Mouse (Mus musculus): ENCODE measurements around the gene Slc4a4. TPM values are rescaled to one million over a fixed set of nuclear protein-coding genes. Genes with fewer than 3 reads are reported as not detected.

Gene Slc4a4
- polyA plus RNA-seq, 1 experiment, result 8.3 TPM

DNA sequence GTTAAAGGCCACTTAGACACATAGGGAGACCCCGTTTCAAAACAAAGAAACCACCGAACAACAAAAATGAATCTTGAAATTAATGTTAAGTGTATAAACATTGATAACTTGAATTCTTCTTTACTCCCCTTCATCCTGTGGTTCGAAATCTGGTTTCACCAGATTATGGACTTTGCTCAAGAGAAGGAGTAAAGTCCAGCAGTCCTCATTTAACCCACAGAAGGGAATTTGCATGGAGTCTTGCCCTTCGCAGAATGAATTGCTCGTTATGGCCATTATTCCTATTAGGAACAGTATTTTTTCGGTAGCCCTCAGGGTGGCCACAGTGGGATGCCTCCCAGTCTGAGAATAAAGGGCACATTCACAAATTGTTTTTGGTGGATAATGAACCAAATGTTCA lies 131.9 kb downstream of the Slc4a4 start:
- TF ChIP-seq CTCF (IDR thresholded peaks at IDR 0.05; ENCODE audit: low read depth, low read length), result no peak
- no peak overlapping the region for H3K9ac ChIP-seq (ENCODE audit: low read depth, poor library complexity, severe bottlenecking)
- no peak overlapping the region for H3K4me3 ChIP-seq (ENCODE audit: low read depth, low read length)
- H3K9me3 ChIP-seq (replicated peaks; ENCODE audit: control insufficient read depth, insufficient read depth, low read length, poor library complexity, severe bottlenecking), result no peaks in the 10 kb centered on the region
- no peak overlapping the region for H3K27ac ChIP-seq (ENCODE audit: insufficient read depth, low read length)
- no peaks in the 10 kb centered on the region for H3K4me1 ChIP-seq (ENCODE audit: control insufficient read depth, insufficient read depth, low read length)
- no peaks in the 10 kb centered on the region for H3K36me3 ChIP-seq (ENCODE audit: control insufficient read depth, insufficient read depth, low read length, poor library complexity, severe bottlenecking)
- no peaks in the 10 kb centered on the region for H3K27me3 ChIP-seq (ENCODE audit: control insufficient read depth, insufficient read depth, low read length, poor library complexity, severe bottlenecking)

DNA sequence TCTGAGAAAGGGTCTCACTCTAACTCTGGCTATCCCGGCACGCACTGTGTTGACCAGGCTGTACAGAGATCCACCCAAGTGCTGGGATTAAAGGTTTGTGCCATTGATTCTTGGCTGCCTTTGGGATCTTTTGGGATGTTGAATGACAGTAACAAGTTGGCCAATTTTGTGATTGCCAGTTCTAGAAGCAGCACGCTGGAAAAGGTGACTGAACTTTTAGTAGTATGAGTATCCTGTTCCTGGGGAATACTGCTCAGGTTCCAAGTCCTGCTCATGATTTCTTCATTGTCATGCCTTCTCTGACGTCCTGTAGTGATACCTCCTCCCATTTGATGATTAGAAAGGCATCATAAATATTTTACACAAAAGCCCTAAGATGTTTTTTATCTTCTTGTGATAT lies 137.8 kb downstream of the Slc4a4 start:
- TF ChIP-seq EP300 (IDR thresholded peaks at IDR 0.05; ENCODE audit: insufficient read depth, low read depth, low read length) (no peak), CTCF (IDR thresholded peaks at IDR 0.05; ENCODE audit: low read depth, low read length) (no peak), POLR2A (IDR thresholded peaks at IDR 0.05; ENCODE audit: insufficient read depth, low read length) (no peak)
- Histone ChIP-seq H3K9ac (ENCODE audit: low read depth, poor library complexity, severe bottlenecking) (no peak overlapping the region), H3K4me1 (ENCODE audit: control insufficient read depth, insufficient read depth, low read length) (no peaks in the 10 kb centered on the region), H3K27me3 (ENCODE audit: control insufficient read depth, insufficient read depth, low read length, poor library complexity, severe bottlenecking) (no peaks in the 10 kb centered on the region), H3K27ac (ENCODE audit: insufficient read depth, low read length) (no peak overlapping the region), H3K9me3 (replicated peaks; ENCODE audit: control insufficient read depth, insufficient read depth, low read length, poor library complexity, severe bottlenecking) (no peaks in the 10 kb centered on the region), H3K36me3 (ENCODE audit: control insufficient read depth, insufficient read depth, low read length, poor library complexity, severe bottlenecking) (no peaks in the 10 kb centered on the region), H3K4me3 (ENCODE audit: low read depth, low read length) (no peak overlapping the region)

DNA sequence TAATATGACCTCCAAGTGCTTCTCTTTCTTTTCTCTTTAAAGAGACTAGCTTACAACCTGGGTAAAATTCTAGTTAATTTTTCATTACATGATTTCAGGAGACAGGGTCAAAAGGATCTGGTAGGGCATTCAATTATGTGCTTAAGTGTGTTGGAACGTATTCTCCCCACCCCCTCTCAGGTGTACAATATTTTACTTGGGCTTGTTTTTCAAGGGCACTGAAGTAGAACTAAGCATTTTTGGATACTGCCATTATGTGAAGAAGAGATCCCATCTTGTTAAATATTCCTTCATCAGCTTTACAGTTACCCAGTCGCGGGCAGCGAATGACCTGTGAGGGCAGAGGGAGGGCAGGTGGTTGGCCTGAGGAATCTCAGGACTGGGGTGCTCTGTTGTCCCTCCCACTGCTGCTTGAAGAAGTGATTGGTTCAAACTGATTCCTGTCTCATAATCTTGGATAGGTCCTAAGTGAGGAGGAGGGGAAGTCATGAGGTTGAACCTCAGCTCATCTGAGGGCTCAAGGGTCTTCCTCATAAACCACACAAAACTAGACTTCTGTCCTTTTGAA lies 141.0 kb downstream of the Slc4a4 start:
- Histone ChIP-seq H3K36me3 (ENCODE audit: control insufficient read depth, insufficient read depth, low read length, poor library complexity, severe bottlenecking) (no peaks in the 10 kb centered on the region), H3K27me3 (ENCODE audit: control insufficient read depth, insufficient read depth, low read length, poor library complexity, severe bottlenecking) (no peaks in the 10 kb centered on the region), H3K9me3 (replicated peaks; ENCODE audit: control insufficient read depth, insufficient read depth, low read length, poor library complexity, severe bottlenecking) (no peaks in the 10 kb centered on the region), H3K27ac (ENCODE audit: insufficient read depth, low read length) (no peak overlapping the region), H3K4me3 (ENCODE audit: low read depth, low read length) (no peak overlapping the region), H3K9ac (ENCODE audit: low read depth, poor library complexity, severe bottlenecking) (no peak overlapping the region), H3K4me1 (ENCODE audit: control insufficient read depth, insufficient read depth, low read length) (no peaks in the 10 kb centered on the region)
- TF ChIP-seq EP300 (IDR thresholded peaks at IDR 0.05; ENCODE audit: insufficient read depth, low read depth, low read length) (no peak), CTCF (IDR thresholded peaks at IDR 0.05; ENCODE audit: low read depth, low read length) (no peak), POLR2A (IDR thresholded peaks at IDR 0.05; ENCODE audit: insufficient read depth, low read length) (no peak)

DNA sequence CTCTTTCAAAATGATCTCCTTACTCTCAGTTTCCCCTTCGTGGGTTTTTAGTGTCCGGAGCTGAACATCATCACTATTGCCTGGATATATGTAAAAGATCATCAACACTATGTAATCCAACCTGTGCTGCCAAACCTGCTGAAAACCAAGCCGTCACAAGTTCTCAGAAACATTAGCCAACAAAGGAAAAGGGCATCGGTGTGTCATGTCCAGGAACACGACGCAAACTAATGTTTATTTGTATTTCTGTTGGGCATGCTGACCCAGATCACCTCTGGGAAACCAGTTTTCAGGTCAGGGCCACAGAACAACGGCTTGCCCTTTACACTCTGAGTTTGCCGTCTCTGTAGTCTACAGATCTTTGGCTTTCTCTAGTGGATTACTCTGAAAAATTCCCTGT lies 146.0 kb downstream of the Slc4a4 start:
- H3K4me3 ChIP-seq (ENCODE audit: low read depth, low read length), result no peak overlapping the region
- no peaks in the 10 kb centered on the region for H3K27me3 ChIP-seq (ENCODE audit: control insufficient read depth, insufficient read depth, low read length, poor library complexity, severe bottlenecking)
- no peaks in the 10 kb centered on the region for H3K36me3 ChIP-seq (ENCODE audit: control insufficient read depth, insufficient read depth, low read length, poor library complexity, severe bottlenecking)
- H3K4me1 ChIP-seq (ENCODE audit: control insufficient read depth, insufficient read depth, low read length), result no peaks in the 10 kb centered on the region
- H3K9me3 ChIP-seq (replicated peaks; ENCODE audit: control insufficient read depth, insufficient read depth, low read length, poor library complexity, severe bottlenecking), result no peaks in the 10 kb centered on the region
- H3K9ac ChIP-seq (ENCODE audit: low read depth, poor library complexity, severe bottlenecking), result no peak overlapping the region
- no peak overlapping the region for H3K27ac ChIP-seq (ENCODE audit: insufficient read depth, low read length)
- TF ChIP-seq POLR2A (IDR thresholded peaks at IDR 0.05; ENCODE audit: insufficient read depth, low read length) (no peak), CTCF (IDR thresholded peaks at IDR 0.05; ENCODE audit: low read depth, low read length) (no peak), EP300 (IDR thresholded peaks at IDR 0.05; ENCODE audit: insufficient read depth, low read depth, low read length) (no peak)

DNA sequence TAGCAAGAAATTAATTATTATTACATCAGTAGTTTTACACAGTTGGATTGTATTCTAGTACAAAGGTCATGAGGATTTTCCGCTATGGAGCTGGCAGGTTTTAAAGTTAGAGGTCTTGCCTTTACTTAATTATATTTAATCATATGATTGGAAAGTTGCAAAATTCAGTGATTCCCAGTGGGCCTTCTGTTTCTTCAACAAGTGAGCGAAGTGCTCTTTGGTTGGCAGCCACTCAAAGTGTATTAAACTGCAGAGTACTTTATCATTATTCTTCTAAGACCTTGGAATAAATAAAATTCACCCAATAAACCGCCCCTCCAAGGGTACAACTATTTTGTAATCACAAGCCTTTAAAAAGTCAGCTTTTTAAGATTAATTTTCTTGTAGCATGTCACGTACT lies 146.6 kb downstream of the Slc4a4 start:
- Histone ChIP-seq H3K27me3 (ENCODE audit: control insufficient read depth, insufficient read depth, low read length, poor library complexity, severe bottlenecking) (no peaks in the 10 kb centered on the region), H3K9ac (ENCODE audit: low read depth, poor library complexity, severe bottlenecking) (no peak overlapping the region), H3K4me3 (ENCODE audit: low read depth, low read length) (no peak overlapping the region), H3K9me3 (replicated peaks; ENCODE audit: control insufficient read depth, insufficient read depth, low read length, poor library complexity, severe bottlenecking) (no peaks in the 10 kb centered on the region), H3K4me1 (ENCODE audit: control insufficient read depth, insufficient read depth, low read length) (no peaks in the 10 kb centered on the region), H3K36me3 (ENCODE audit: control insufficient read depth, insufficient read depth, low read length, poor library complexity, severe bottlenecking) (no peaks in the 10 kb centered on the region), H3K27ac (ENCODE audit: insufficient read depth, low read length) (no peak overlapping the region)
- TF ChIP-seq POLR2A (IDR thresholded peaks at IDR 0.05; ENCODE audit: insufficient read depth, low read length), result no peak
- TF ChIP-seq CTCF (IDR thresholded peaks at IDR 0.05; ENCODE audit: low read depth, low read length), result no peak
- no peak for TF ChIP-seq EP300 (IDR thresholded peaks at IDR 0.05; ENCODE audit: insufficient read depth, low read depth, low read length)

DNA sequence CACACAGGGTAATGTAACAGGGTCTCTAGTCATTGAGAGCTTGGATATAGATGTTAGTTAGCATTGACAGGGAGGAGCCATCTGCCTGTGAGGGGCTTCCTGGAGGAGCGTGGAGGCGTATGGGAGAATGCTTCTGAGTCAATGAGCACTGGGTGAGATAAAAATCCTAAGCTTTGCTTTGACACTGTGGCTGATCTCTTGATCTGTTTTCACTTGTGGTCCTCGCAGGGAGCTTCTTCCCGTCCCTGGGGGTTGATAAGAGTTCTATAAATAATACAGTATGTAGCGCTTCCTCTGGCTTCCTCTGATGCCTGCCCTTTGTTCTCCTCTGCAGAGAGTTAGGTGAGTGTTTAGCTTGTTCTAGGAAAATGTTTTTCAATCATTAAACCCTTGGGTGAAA lies 149.5 kb downstream of the Slc4a4 start:
- TF ChIP-seq POLR2A (IDR thresholded peaks at IDR 0.05; ENCODE audit: insufficient read depth, low read length), result no peak
- no peak for TF ChIP-seq CTCF (IDR thresholded peaks at IDR 0.05; ENCODE audit: low read depth, low read length)
- TF ChIP-seq EP300 (IDR thresholded peaks at IDR 0.05; ENCODE audit: insufficient read depth, low read depth, low read length), result no peak
- Histone ChIP-seq H3K9me3 (replicated peaks; ENCODE audit: control insufficient read depth, insufficient read depth, low read length, poor library complexity, severe bottlenecking) (no peaks in the 10 kb centered on the region), H3K27me3 (ENCODE audit: control insufficient read depth, insufficient read depth, low read length, poor library complexity, severe bottlenecking) (no peaks in the 10 kb centered on the region), H3K36me3 (ENCODE audit: control insufficient read depth, insufficient read depth, low read length, poor library complexity, severe bottlenecking) (no peaks in the 10 kb centered on the region), H3K4me3 (ENCODE audit: low read depth, low read length) (no peak overlapping the region), H3K27ac (ENCODE audit: insufficient read depth, low read length) (no peak overlapping the region), H3K4me1 (ENCODE audit: control insufficient read depth, insufficient read depth, low read length) (no peaks in the 10 kb centered on the region), H3K9ac (ENCODE audit: low read depth, poor library complexity, severe bottlenecking) (no peak overlapping the region)
